Mouse (Mus musculus) limb, embryonic 12.5 days (tissue): Measurements from ENCODE around the gene Mak. TPM values are rescaled to one million over a fixed set of nuclear protein-coding genes. Genes with fewer than 3 reads are reported as not detected.

Experiments used
- ATAC-seq: fragments of 200-750 bp; cut with Nextera tagmentation; 2 replicates; pipeline ENCODE4 v1.8.0; 2017; ENCODE audit warnings: low read depth, moderate TSS enrichment; ENCODE audit not compliant: insufficient number of reproducible peaks, insufficient read depth, low FRiP score, low TSS enrichment
- H3K27ac ChIP-seq: fragments of 300-500 bp; sonication (generic); 2 replicates; pipeline ENCODE4 v1.5.1; 2016; ENCODE audit warnings: mild to moderate bottlenecking, moderate library complexity
- H3K27me3 ChIP-seq: fragments of 300-500 bp; sonication (generic); 2 replicates; pipeline ENCODE4 v1.6.1; 2016; ENCODE audit warnings: mild to moderate bottlenecking, moderate library complexity
- H3K36me3 ChIP-seq: fragments of 300-500 bp; sonication (generic); 2 replicates; pipeline ENCODE4 v1.6.1; 2016; ENCODE audit warnings: mild to moderate bottlenecking, moderate library complexity
- H3K4me1 ChIP-seq: fragments of 300-500 bp; sonication (generic); replicated peaks from 2 replicates; pipeline ENCODE4 v1.6.1; 2016
- H3K4me2 ChIP-seq: fragments of 300-500 bp; sonication (generic); 2 replicates; pipeline ENCODE4 v1.6.1; 2016; ENCODE audit warnings: mild to moderate bottlenecking, moderate library complexity
- H3K4me3 ChIP-seq: fragments of 300-500 bp; sonication (generic); replicated peaks from 2 replicates; pipeline ENCODE4 v1.5.1; 2016; ENCODE audit warnings: mild to moderate bottlenecking
- H3K9ac ChIP-seq: fragments of 300-500 bp; sonication (generic); replicated peaks from 2 replicates; pipeline ENCODE4 v1.6.1; 2016; ENCODE audit warnings: mild to moderate bottlenecking, moderate library complexity
- H3K9me3 ChIP-seq: fragments of 300-500 bp; sonication (generic); 2 replicates; pipeline ENCODE4 v1.6.1; 2016; ENCODE audit warnings: mild to moderate bottlenecking, moderate library complexity
- WGBS: fragments of 180-500 bp; shearing (Covaris S2); methylation state at CpG from one replicate; pipeline ENCODE4 v1.1.7; 2016; 5-methylcytosine and 5-hydroxymethylcytosine counted together
- polyA plus RNA-seq: library from polyadenylated mRNA; unstranded; fragments of >200 nt; fragmentation: Nextera tagmentation; extraction: Ambion mirVana; gene quantifications from 2 replicates; pipeline ENCODE4 v1.2.1, GENCODE M21; 2016

Gene Mak
- polyA plus RNA-seq, result 0.50 and 1.2 TPM in 2 replicates

GRCm38 (mm10) chr13:41079421-41079780 lies at the start of gene Mak:
Gene Mak, minus strand, starts transcription at chr13:41079706.
- peak; percentile 79 for ATAC-seq
- Histone ChIP-seq H3K27ac (no peak within 1 kb of the TSS), H3K4me3 (peak within 1 kb of the TSS; percentile 53), H3K9me3 (no peaks in the 10 kb centered on the region), H3K4me2 (peak within 1 kb of the TSS; percentile 88), H3K9ac (peak within 1 kb of the TSS; percentile 59), H3K27me3 (peaks cover 38% of the 10 kb centered on the region), H3K4me1 (peaks cover 6% of the 10 kb centered on the region), H3K36me3 (no peaks in the 10 kb centered on the region)
- 1% methylated on average over 40 of the region's 40 CpGs for WGBS

GRCm38 (mm10) chr13:41129061-41129460 lies 49.6 kb upstream of the Mak start:
- H3K27me3 ChIP-seq, result no peaks in the 10 kb centered on the region
- H3K36me3 ChIP-seq, result no peaks in the 10 kb centered on the region
- H3K4me1 ChIP-seq, result no peaks in the 10 kb centered on the region
- 87% methylated on average over 8 of the region's 8 CpGs for WGBS
- H3K9ac ChIP-seq, result no peak overlapping the region
- no peak overlapping the region for H3K4me3 ChIP-seq
- H3K4me2 ChIP-seq, result no peak overlapping the region
- no peak for ATAC-seq
- H3K27ac ChIP-seq, result no peak overlapping the region
- no peaks in the 10 kb centered on the region for H3K9me3 ChIP-seq

GRCm38 (mm10) chr13:41128326-41128725 lies 48.8 kb upstream of the Mak start:
- no peaks in the 10 kb centered on the region for H3K27me3 ChIP-seq
- no peaks in the 10 kb centered on the region for H3K4me1 ChIP-seq
- no peak overlapping the region for H3K4me2 ChIP-seq
- H3K4me3 ChIP-seq, result no peak overlapping the region
- H3K9ac ChIP-seq, result no peak overlapping the region
- no peak for ATAC-seq
- WGBS, result 86% methylated on average over 8 of the region's 8 CpGs
- H3K36me3 ChIP-seq, result no peaks in the 10 kb centered on the region
- no peak overlapping the region for H3K27ac ChIP-seq
- no peaks in the 10 kb centered on the region for H3K9me3 ChIP-seq

GRCm38 (mm10) chr13:41123666-41124225 lies 44.2 kb upstream of the Mak start:
- Histone ChIP-seq H3K9ac (no peak overlapping the region), H3K4me2 (no peak overlapping the region), H3K9me3 (no peaks in the 10 kb centered on the region), H3K27ac (no peak overlapping the region), H3K36me3 (no peaks in the 10 kb centered on the region), H3K4me3 (no peak overlapping the region), H3K4me1 (peaks cover 5% of the 10 kb centered on the region; the same call in 1 of the 2 replicates), H3K27me3 (no peaks in the 10 kb centered on the region)
- ATAC-seq, result no peak
- WGBS, result 80% methylated on average over 6 of the region's 6 CpGs

- no peak overlapping the region for H3K9ac ChIP-seq
- H3K9me3 ChIP-seq, result no peaks in the 10 kb centered on the region
- peak overlapping the region; percentile 67 for H3K27ac ChIP-seq
- peaks cover 9% of the 10 kb centered on the region for H3K27me3 ChIP-seq
- no peak for ATAC-seq
- WGBS, result 22% methylated on average over 9 of the region's 9 CpGs
- peaks cover 5% of the 10 kb centered on the region; the same call in 1 of the 2 replicates for H3K4me1 ChIP-seq
- H3K4me2 ChIP-seq, result no peak overlapping the region
- no peak overlapping the region for H3K4me3 ChIP-seq
- no peaks in the 10 kb centered on the region for H3K36me3 ChIP-seq
Observed at GRCm38 (mm10) chr13:41119152-41119945, 39.8 kb upstream of the Mak start.

GRCm38 (mm10) chr13:41113940-41114339 lies 34.4 kb upstream of the Mak start, which contains the start of gene Sycp2l:
Gene Sycp2l, plus strand, starts transcription at chr13:41114307.
- no peak within 1 kb of the TSS for H3K27ac ChIP-seq
- H3K36me3 ChIP-seq, result no peaks in the 10 kb centered on the region
- peaks cover 27% of the 10 kb centered on the region for H3K27me3 ChIP-seq
- no peaks in the 10 kb centered on the region for H3K9me3 ChIP-seq
- ATAC-seq, result no peak
- WGBS, result 34% methylated on average over 14 of the region's 14 CpGs
- H3K9ac ChIP-seq, result no peak within 1 kb of the TSS
- H3K4me3 ChIP-seq, result peak within 1 kb of the TSS; percentile 9
- H3K4me1 ChIP-seq, result peaks cover 6% of the 10 kb centered on the region
- peak within 1 kb of the TSS; percentile 41 for H3K4me2 ChIP-seq

- ATAC-seq, result no peak
- Histone ChIP-seq H3K27ac (no peak within 1 kb of the TSS), H3K27me3 (peaks cover 27% of the 10 kb centered on the region), H3K4me2 (no peak within 1 kb of the TSS), H3K36me3 (no peaks in the 10 kb centered on the region), H3K4me3 (no peak within 1 kb of the TSS), H3K4me1 (peaks cover 4% of the 10 kb centered on the region; the same call in 1 of the 2 replicates), H3K9me3 (no peaks in the 10 kb centered on the region), H3K9ac (no peak within 1 kb of the TSS)
- WGBS, result 83% methylated on average over 3 of the region's 3 CpGs
Observed at GRCm38 (mm10) chr13:41110935-41111334, 31.4 kb upstream of the Mak start, which contains the start of gene Gcm2. Gene Gcm2, minus strand, starts transcription at chr13:41111035.

GRCm38 (mm10) chr13:41105541-41105940 lies 26.0 kb upstream of the Mak start:
- Histone ChIP-seq H3K9ac (no peak overlapping the region), H3K4me1 (no peaks in the 10 kb centered on the region), H3K27ac (no peak overlapping the region), H3K36me3 (no peaks in the 10 kb centered on the region), H3K27me3 (no peaks in the 10 kb centered on the region), H3K9me3 (no peaks in the 10 kb centered on the region), H3K4me2 (no peak overlapping the region), H3K4me3 (no peak overlapping the region)
- WGBS, result 94% methylated on average over 13 of the region's 13 CpGs
- ATAC-seq, result no peak

- Histone ChIP-seq H3K4me1 (no peaks in the 10 kb centered on the region), H3K9me3 (no peaks in the 10 kb centered on the region), H3K27ac (no peak overlapping the region), H3K9ac (no peak overlapping the region), H3K4me3 (no peak overlapping the region), H3K27me3 (no peaks in the 10 kb centered on the region), H3K36me3 (no peaks in the 10 kb centered on the region), H3K4me2 (no peak overlapping the region)
- ATAC-seq, result no peak
- WGBS, result 72% methylated on average over 12 of the region's 12 CpGs
Observed at GRCm38 (mm10) chr13:41103841-41104525, 24.5 kb upstream of the Mak start.

- H3K9ac ChIP-seq, result no peak overlapping the region
- no peaks in the 10 kb centered on the region for H3K36me3 ChIP-seq
- no peaks in the 10 kb centered on the region for H3K27me3 ChIP-seq
- ATAC-seq, result no peak
- H3K27ac ChIP-seq, result no peak overlapping the region
- H3K4me3 ChIP-seq, result no peak overlapping the region
- WGBS, result 81% methylated on average over 2 of the region's 2 CpGs
- H3K4me1 ChIP-seq, result no peaks in the 10 kb centered on the region
- H3K4me2 ChIP-seq, result no peak overlapping the region
- H3K9me3 ChIP-seq, result no peaks in the 10 kb centered on the region
Observed at GRCm38 (mm10) chr13:41100031-41100430, 20.5 kb upstream of the Mak start.

- ATAC-seq, result no peak
Observed at GRCm38 (mm10) chr13:41098325-41098724, 18.8 kb upstream of the Mak start.

More at GRCm38 (mm10) chr13:41098325-41098724, 18.8 kb upstream of the Mak start:
- WGBS, result 87% methylated on average over 15 of the region's 15 CpGs
- Histone ChIP-seq H3K4me2 (no peak overlapping the region), H3K27ac (no peak overlapping the region), H3K4me3 (no peak overlapping the region), H3K9ac (no peak overlapping the region), H3K36me3 (no peaks in the 10 kb centered on the region), H3K4me1 (no peaks in the 10 kb centered on the region), H3K27me3 (no peaks in the 10 kb centered on the region), H3K9me3 (no peaks in the 10 kb centered on the region)
